Mouse (Mus musculus): ENCODE data around the gene Spon1.

DNA sequence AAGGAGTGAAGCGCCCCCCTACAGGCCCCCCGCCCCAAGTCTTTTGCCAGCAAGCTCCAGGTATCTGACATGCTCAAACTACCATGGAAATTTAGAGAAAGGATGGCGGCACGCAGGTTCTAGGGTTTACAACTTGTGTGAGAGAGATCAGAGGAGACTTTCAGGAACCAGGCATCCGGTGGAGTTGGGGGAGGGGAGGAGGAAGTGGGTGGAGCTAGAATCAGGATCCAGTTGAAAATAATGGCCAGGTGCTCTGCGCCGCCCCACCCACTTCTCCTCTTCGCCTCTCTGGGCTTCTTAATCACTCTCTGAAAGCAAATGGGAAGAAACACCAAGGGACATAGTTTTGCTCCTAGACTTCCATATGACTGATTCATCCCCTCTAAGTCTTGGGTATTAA, 7.6 kb downstream of the Spon1 start:
- TF ChIP-seq POLR2A (IDR thresholded peaks at IDR 0.05; ENCODE audit: low read depth, low read length), result no peak
- TF ChIP-seq CTCF (conservative IDR thresholded peaks at IDR 0.05; ENCODE audit: insufficient read depth, insufficient read length, low read depth, low read length), result no peak

All from kidney, adult 2 months (tissue).